Mouse (Mus musculus) retina, postnatal 1 day (tissue): ENCODE measurements around the gene Igsf3.
A peak's percentile ranks its signal among the peaks of the same experiment; 100 is the strongest.

Source experiments
- DNase-seq: peaks from one replicate; pipeline ENCODE4 v3.0.0-alpha.2; 2012

Gene Igsf3

GRCm38 (mm10) chr3:101460618-101461017 is 83.7 kb downstream of the Igsf3 start:
- DNase-seq = no peak

- no peak for DNase-seq
These were observed 84.2 kb downstream of the Igsf3 start for GRCm38 (mm10) chr3:101461046-101461445.

GRCm38 (mm10) chr3:101461816-101462215 is 84.9 kb downstream of the Igsf3 start:
- peak; percentile 67 for DNase-seq

GRCm38 (mm10) chr3:101462294-101462693 is 85.4 kb downstream of the Igsf3 start:
- DNase-seq = peak; percentile 91

- no peak for DNase-seq
These were observed 86.6 kb downstream of the Igsf3 start for GRCm38 (mm10) chr3:101463491-101463890.

GRCm38 (mm10) chr3:101469675-101470074 is 92.8 kb downstream of the Igsf3 start:
- DNase-seq = no peak

GRCm38 (mm10) chr3:101471881-101472280 is 95.0 kb downstream of the Igsf3 start:
- DNase-seq = no peak

GRCm38 (mm10) chr3:101481951-101482350 is 105.1 kb downstream of the Igsf3 start:
- DNase-seq = no peak

- DNase-seq = no peak
These were observed 106.5 kb downstream of the Igsf3 start for GRCm38 (mm10) chr3:101483256-101483983.

GRCm38 (mm10) chr3:101486054-101486765 is 109.3 kb downstream of the Igsf3 start:
- DNase-seq = no peak

GRCm38 (mm10) chr3:101487436-101487835 is 110.6 kb downstream of the Igsf3 start:
- DNase-seq = no peak

- DNase-seq = no peak
These were observed 111.3 kb downstream of the Igsf3 start for GRCm38 (mm10) chr3:101488204-101488603.

- DNase-seq = no peak
These were observed 113.6 kb downstream of the Igsf3 start for GRCm38 (mm10) chr3:101490515-101490914.

GRCm38 (mm10) chr3:101492908-101493307 is 116.0 kb downstream of the Igsf3 start:
- no peak for DNase-seq

GRCm38 (mm10) chr3:101493937-101494459 is 117.1 kb downstream of the Igsf3 start:
- peak; percentile 92 for DNase-seq

- DNase-seq = no peak
These were observed 120.6 kb downstream of the Igsf3 start for GRCm38 (mm10) chr3:101497432-101498030.

GRCm38 (mm10) chr3:101499906-101500305 is 123.0 kb downstream of the Igsf3 start:
- DNase-seq = no peak

- DNase-seq = no peak
These were observed 123.6 kb downstream of the Igsf3 start for GRCm38 (mm10) chr3:101500393-101501051.

GRCm38 (mm10) chr3:101501611-101502010 is 124.7 kb downstream of the Igsf3 start:
- no peak for DNase-seq

- DNase-seq = no peak
These were observed 125.3 kb downstream of the Igsf3 start for GRCm38 (mm10) chr3:101502086-101502760.

GRCm38 (mm10) chr3:101506179-101506578 is 129.3 kb downstream of the Igsf3 start:
- DNase-seq = peak; percentile 96

GRCm38 (mm10) chr3:101506970-101507702 is 130.3 kb downstream of the Igsf3 start:
- DNase-seq = no peak
